Mouse (Mus musculus): ENCODE measurements around the gene Krtap4-13. TPM values are rescaled to one million over a fixed set of nuclear protein-coding genes. Genes with fewer than 3 reads are reported as not detected.
"Not testable (repeated sequence)": the region's sequence is repeated elsewhere in the genome, so short reads cannot be mapped to it uniquely, and the experiment has no call there.

The Krtap4-13 gene
- total RNA-seq (2021) = not detected
- long read RNA-seq, experiment 1 = 0 reads
- long read RNA-seq, experiment 2 = 0 reads

DNA sequence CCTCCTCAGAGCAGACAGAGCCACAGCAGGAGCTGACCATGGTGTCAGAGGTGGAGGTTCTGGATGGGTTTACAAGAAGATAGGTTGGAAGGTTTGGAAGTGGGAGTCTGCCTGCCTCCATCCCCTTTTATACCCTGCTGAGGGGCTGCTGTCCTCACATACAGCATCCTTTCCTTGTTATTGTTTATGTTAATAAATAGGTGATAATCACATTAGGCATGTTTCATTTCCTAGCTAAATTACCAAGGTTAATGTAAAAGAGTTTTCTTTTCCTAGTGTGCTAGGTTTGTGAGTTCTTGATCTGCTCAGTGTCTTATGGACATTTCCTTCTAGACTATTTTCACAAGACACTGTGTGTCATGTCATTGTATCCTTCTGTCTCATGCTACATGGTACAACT is at the start of gene Krtap4-13:
Gene Krtap4-13 (minus strand): TSS at position 101 of the 400 bp plus-strand sequence.
- H3K27ac ChIP-seq; DNase-seq; intact Hi-C loops (cut with DNase I); H3K4me3 ChIP-seq: not testable (repeated sequence)

GRCm38 (mm10) chr11:99858761-99859160 is 49.1 kb upstream of the Krtap4-13 start:
- intact Hi-C loops (cut with DNase I) = no loop called here
- no peak for DNase-seq
- no peak for TF ChIP-seq CTCF (IDR thresholded peaks at IDR 0.05)
- Histone ChIP-seq H3K4me3 (no peak overlapping the region), H3K27ac (no peak overlapping the region)

GRCm38 (mm10) chr11:99857617-99858016 is 47.9 kb upstream of the Krtap4-13 start, which contains the start of gene Gm11568:
Gene Gm11568 (plus strand): TSS chr11:99857917.
- no peak within 1 kb of the TSS for H3K4me3 ChIP-seq
- H3K27ac ChIP-seq = no peak within 1 kb of the TSS
- intact Hi-C loops (cut with DNase I) = no loop called here
- no peak for TF ChIP-seq CTCF (IDR thresholded peaks at IDR 0.05)
- DNase-seq = no peak

DNA sequence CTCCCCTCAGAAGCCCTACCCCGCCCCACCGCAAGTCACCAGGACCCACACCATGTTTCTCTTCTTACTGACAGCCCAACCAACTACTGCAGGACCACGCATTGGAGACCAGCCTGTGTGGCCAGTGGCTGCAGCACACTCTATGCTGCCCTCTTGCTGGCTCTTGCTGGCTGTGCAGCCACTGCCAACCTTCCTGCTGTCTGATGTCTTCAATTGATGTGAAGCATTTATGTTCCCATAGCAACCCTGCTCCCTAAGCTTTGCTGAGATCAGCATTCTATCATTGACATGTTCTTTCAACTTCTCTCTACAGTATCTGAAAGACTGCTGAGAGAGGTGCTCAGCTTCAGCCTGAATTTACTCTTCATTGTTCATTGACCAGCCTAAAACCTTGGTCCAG is 44.4 kb upstream of the Krtap4-13 start:
- TF ChIP-seq CTCF (IDR thresholded peaks at IDR 0.05) = no peak
- Histone ChIP-seq H3K27ac (no peak overlapping the region), H3K4me3 (no peak overlapping the region)
- intact Hi-C loops (cut with DNase I) = no loop called here
- DNase-seq = no peak

DNA sequence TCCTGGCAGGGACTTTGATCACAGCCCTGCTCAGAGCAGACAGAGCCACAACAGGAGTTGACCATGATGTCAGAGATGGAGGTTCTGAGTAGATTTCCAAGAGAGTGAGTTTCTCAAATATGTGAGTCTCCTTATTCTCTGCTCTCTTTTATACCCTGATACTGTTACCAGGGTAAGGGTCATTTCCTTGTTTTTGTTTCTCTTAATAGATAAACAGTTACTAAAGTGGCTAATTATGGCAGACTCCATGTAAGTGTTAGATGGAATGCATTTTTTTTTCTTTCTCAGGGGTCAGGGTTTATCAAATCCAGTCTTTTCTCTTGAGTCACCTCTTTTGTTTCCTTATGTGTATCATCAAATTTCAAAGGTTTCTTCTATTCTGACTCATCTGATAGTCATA is 41.8 kb upstream of the Krtap4-13 start, which contains the start of gene Krtap4-16:
Gene Krtap4-16 (minus strand): TSS at position 101 of the 400 bp plus-strand sequence.
- intact Hi-C loops (cut with DNase I) = no loop called here
- H3K27ac ChIP-seq = no peak within 1 kb of the TSS
- no peak for TF ChIP-seq CTCF (IDR thresholded peaks at IDR 0.05)
- DNase-seq = no peak
- H3K4me3 ChIP-seq = no peak within 1 kb of the TSS

GRCm38 (mm10) chr11:99846746-99847145 is 37.1 kb upstream of the Krtap4-13 start:
- intact Hi-C loops (cut with DNase I) = no loop called here
- Histone ChIP-seq H3K4me3 (no peak overlapping the region), H3K27ac (no peak overlapping the region)
- no peak for DNase-seq
- TF ChIP-seq CTCF (IDR thresholded peaks at IDR 0.05) = no peak

DNA sequence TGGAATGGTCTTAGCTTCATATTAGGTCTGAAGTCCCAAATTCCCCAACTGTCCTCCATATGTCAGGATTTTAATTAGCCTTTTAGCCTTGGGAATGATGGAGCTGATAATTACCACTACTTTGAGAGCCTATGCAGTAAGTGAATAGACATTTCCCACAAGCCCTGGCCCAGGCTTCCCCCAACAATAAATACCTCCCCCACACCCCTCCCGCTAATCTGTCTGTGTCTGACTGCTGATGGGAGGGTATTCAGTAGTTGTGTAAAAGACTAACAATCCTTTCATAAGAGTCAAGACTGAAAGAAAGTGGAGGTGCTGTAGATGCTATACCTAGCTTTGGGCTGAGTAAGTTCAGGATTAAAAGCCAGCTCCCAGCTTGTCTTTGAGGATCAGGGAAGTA is 32.5 kb upstream of the Krtap4-13 start:
- intact Hi-C loops (cut with DNase I) = no loop called here
- H3K27ac ChIP-seq = no peak overlapping the region
- no peak for DNase-seq
- TF ChIP-seq CTCF (IDR thresholded peaks at IDR 0.05) = no peak
- no peak overlapping the region for H3K4me3 ChIP-seq

DNA sequence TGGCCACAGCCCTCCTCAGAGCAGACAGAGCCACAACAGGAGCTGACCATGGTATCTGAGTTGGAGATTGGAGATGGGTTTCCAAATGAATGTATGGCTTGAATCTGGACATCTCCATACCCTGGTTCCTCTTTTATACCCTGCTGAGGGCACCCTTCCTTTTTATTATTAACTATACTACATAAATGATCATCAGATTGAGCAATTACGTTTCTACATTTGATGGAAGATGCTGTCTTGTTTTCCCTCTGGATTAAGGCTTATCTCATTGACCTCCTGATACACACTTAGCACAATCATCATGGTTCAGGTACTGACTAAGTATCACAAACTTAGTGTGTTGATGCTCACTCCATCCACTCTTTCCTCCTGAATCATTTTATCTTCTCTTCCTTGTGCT is 28.3 kb upstream of the Krtap4-13 start, which contains the start of gene 2300003K06Rik:
Gene 2300003K06Rik (minus strand): TSS at position 101 of the 400 bp plus-strand sequence.
- no peak for TF ChIP-seq CTCF (IDR thresholded peaks at IDR 0.05)

GRCm38 (mm10) chr11:99815566-99815965 is 5.9 kb upstream of the Krtap4-13 start, which contains the start of gene Gm11564:
Gene Gm11564 (minus strand): TSS chr11:99815666.
- H3K4me3 ChIP-seq; intact Hi-C loops (cut with DNase I); H3K27ac ChIP-seq: not testable (repeated sequence)

More for the DNA sequence above, 28.3 kb upstream of the Krtap4-13 start, which contains the start of gene 2300003K06Rik:
- intact Hi-C loops (cut with DNase I) = no loop called here
- Histone ChIP-seq H3K4me3 (no peak within 1 kb of the TSS), H3K27ac (no peak within 1 kb of the TSS)
- no peak for DNase-seq

DNA sequence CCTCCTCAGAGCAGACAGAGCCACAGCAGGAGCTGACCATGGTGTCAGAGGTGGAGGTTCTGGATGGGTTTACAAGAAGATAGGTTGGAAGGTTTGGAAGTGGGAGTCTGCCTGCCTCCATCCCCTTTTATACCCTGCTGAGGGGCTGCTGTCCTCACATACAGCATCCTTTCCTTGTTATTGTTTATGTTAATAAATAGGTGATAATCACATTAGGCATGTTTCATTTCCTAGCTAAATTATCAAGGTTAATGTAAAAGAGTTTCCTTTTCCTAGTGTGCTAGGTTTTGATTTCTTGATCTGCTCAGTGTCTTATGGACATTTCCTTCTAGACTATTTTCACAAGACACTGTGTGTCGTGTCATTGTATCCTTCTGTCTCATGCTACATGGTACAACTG is 5.3 kb downstream of the Krtap4-13 start, which contains the start of gene Gm11554:
Gene Gm11554 (minus strand): TSS at position 101 of the 400 bp plus-strand sequence.
- H3K27ac ChIP-seq; H3K4me3 ChIP-seq; intact Hi-C loops (cut with DNase I); DNase-seq: not testable (repeated sequence)

More at GRCm38 (mm10) chr11:99815566-99815965, 5.9 kb upstream of the Krtap4-13 start, which contains the start of gene Gm11564:
- DNase-seq = not testable (repeated sequence)

DNA sequence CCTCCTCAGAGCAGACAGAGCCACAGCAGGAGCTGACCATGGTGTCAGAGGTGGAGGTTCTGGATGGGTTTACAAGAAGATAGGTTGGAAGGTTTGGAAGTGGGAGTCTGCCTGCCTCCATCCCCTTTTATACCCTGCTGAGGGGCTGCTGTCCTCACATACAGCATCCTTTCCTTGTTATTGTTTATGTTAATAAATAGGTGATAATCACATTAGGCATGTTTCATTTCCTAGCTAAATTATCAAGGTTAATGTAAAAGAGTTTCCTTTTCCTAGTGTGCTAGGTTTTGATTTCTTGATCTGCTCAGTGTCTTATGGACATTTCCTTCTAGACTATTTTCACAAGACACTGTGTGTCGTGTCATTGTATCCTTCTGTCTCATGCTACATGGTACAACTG is 10.9 kb downstream of the Krtap4-13 start, which contains the start of gene Gm11569:
Gene Gm11569 (minus strand): TSS at position 101 of the 400 bp plus-strand sequence.
- DNase-seq; H3K27ac ChIP-seq; intact Hi-C loops (cut with DNase I); H3K4me3 ChIP-seq: not testable (repeated sequence)

- TF ChIP-seq CTCF (IDR thresholded peaks at IDR 0.05) = no peak
- Histone ChIP-seq H3K4me3 (no peak within 1 kb of the TSS), H3K27ac (no peak within 1 kb of the TSS)
- no peak for DNase-seq
- intact Hi-C loops (cut with DNase I) = no loop called here
These were observed 16.3 kb downstream of the Krtap4-13 start, which contains the start of gene Gm11596 for GRCm38 (mm10) chr11:99793367-99793766. Gene Gm11596 (minus strand): TSS chr11:99793467.

GRCm38 (mm10) chr11:99784900-99785299 is 24.8 kb downstream of the Krtap4-13 start, which contains the start of gene Krtap4-9:
Gene Krtap4-9 (plus strand): TSS chr11:99785200.
- DNase-seq; intact Hi-C loops (cut with DNase I); H3K27ac ChIP-seq; H3K4me3 ChIP-seq: not testable (repeated sequence)

- intact Hi-C loops (cut with DNase I) = no loop called here
- DNase-seq = no peak
- Histone ChIP-seq H3K27ac (no peak within 1 kb of the TSS), H3K4me3 (no peak within 1 kb of the TSS)
- no peak for TF ChIP-seq CTCF (IDR thresholded peaks at IDR 0.05)
These were observed 29.1 kb downstream of the Krtap4-13 start, which contains the start of gene Krtap4-8 for GRCm38 (mm10) chr11:99780604-99781003. Gene Krtap4-8 (minus strand): TSS chr11:99780704.

Measured in gastrocnemius, adult 2 months (tissue).